Mouse (Mus musculus): ENCODE data around the gene Rab34. TPM values are rescaled to one million over a fixed set of nuclear protein-coding genes. Genes with fewer than 3 reads are reported as not detected.

The Rab34 gene
- 10 to 100 TPM; 20.5 to 28.0 TPM for total RNA-seq (2021)

DNA sequence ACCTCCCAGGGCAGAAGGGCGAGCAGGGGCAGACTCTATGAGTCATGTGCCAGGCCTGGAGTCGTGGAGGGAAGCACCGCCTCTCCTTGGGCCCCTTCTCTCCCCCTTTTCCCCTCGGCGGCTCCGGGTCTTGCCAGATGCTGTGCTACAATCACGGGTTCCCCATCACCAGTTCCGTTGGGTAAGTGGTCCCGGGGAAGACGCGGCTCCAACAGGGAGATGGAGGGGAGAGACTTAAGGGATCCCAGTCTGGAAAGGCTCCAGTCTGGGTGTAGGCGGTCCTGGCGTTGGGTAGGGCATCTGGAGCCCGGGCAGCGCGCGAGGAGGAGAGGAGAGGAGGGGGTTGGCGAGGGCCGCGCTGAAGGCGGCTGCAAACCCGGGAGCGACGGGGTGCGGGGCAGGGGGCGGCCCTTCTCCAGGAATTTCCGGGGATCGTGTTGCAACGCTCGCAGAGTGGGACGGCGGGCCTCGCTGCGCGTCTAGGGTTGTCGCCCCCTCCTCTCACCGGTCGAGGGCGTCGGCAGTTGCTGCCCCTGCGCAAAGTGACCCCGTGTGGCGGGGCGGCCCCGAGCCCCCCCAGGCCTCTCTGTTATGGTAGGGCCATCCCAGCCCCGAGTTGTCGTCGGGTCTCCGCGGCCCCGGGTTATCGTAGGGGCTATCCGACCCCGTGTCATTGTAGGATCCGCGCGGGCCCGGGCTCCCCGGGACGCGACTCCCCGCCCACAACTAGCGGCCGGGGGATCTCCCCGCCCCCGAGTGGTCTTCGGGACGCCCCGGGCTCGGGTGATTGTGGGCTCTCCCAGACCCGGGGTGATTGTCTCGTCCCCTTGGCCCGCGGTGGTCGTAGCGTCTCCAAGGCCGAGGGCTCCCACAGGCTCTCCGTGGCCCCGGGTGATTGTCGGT lies at the start of gene Rab34:
TSS of gene Rab34 (plus strand) at position 100 of the 903 bp plus-strand sequence.
- peak; percentile 68 to 73 for DNase-seq (ENCODE audit: low spot score in 2 of 2)
- intact Hi-C loops (cut with DNase I) = loop anchor here (10.0 kb wide), 1 partner anchor 364 kb away; no protein-coding TSS in a partner anchor

DNA sequence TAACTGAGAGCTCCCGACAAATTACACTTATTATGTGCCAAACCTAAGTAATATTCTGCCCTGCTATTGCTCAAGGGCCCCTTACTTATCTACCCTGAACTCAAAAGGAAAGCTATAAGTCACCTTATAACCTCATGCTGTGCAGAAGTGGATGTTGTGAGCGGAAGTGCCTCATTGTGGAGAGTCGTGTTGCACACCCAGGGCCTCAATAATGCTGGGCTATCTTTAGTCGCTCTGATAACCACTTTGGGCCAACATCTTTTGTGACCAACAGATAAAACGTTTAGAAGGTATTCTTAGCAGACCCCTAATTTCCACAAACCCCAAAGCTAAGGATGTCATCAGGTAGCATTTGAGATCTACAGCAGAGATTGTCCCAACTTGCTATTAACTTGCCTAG lies 47.6 kb upstream of the Rab34 start:
- intact Hi-C loops (cut with DNase I) = no loop called here
- DNase-seq (ENCODE audit: low spot score in 2 of 2) = no peak

DNA sequence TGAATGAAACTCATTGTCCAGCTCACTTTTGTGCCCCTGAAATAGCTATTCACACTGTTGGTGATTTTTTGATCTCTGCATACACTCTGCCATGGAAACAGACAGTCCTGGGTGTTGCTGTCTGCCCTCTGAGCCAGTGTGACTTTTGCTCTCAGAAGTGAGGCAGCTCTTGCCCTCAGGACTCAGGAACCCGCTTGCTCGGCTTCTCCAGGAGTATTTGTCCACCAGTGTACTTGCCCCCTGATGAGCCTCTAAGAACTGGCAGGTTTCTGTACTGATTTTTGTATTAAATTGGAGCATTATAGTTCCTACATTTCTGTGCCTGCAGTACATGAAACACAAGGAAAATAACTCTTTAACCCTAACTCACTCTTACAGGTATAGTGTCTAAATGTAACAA lies 44.7 kb upstream of the Rab34 start:
- intact Hi-C loops (cut with DNase I) = no loop called here
- no peak for DNase-seq (ENCODE audit: low spot score in 2 of 2)

DNA sequence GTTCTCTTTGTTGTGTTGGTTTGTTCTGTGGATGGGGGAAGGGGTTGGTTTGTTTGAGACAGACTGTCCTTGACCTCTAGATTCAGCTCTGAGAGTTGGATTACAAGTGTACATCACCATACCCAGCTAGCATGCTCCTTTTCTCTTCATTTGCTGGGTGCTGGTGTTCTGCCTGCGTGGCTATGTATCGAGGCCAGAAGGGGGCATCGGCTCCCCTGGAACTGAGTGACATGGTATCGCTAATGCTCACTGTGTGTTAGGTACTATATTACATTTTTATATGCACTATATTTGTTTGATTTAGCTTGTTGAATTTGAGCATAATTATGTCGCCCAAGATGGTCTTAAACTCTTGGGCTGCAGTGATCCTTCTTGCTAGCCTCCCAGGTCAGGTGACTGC lies 42.1 kb upstream of the Rab34 start:
- no peak for DNase-seq (ENCODE audit: low spot score in 2 of 2)
- intact Hi-C loops (cut with DNase I) = no loop called here

DNA sequence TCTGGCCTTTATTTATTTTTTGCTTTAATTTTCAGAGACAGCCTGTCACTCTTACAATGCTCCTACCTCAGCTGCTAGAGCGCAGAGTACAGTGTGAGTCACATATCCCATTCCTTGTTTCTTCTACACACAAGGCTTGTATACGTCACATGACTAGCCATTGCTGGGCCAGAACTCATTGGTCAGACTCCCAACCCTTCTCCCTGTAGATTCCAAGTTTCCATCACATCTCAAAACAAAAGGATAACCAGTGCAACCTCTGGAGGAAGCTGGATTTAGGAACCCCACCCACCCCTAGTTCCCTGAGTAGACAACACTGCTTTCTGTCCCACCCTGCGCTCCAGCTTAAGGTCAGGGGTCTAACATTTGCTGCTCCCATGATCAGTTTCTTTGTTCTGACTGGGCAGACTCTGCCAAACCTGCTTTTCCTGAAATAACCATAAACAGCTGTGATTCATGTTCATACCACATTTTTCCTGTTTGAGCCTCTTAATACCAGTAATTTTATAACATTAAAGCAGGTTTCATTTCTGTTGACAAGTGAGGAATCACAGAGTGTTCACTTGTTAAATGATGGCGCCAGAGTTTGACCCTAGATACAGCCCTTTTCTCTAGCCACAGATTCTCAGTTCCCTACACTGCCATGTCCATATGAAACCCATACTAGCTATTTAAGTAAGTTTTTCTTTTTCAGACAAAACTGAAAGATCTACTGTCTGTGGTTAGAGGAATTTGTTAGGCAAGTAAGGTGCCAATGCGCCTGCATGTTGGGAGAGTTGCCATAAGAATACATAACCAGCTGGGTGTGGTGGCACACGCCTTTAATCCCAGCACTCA lies 41.3 kb upstream of the Rab34 start:
- intact Hi-C loops (cut with DNase I) = no loop called here
- no peak for DNase-seq (ENCODE audit: low spot score in 2 of 2)

DNA sequence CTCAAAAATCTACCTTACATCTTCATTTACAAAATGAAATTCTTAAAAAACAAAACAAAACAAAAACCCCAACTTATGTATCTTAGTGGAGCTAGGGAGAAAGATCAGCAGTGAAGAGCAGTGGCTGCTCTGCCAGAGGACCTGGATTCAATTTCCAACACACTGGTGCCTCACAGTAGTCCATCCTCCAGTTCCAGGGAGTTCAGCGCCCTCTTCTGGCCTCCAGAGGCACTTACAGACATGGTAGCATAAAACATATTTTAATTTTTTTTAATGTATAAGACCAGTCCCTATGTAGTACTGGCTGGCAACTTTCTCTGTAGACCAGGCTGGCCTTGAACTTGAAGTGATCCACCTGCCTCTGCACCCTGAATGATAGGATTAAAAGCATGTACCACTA lies 37.1 kb upstream of the Rab34 start:
- intact Hi-C loops (cut with DNase I) = loop anchor here (5.0 kb wide), 1 partner anchor 54 kb away; no protein-coding TSS in a partner anchor

DNA sequence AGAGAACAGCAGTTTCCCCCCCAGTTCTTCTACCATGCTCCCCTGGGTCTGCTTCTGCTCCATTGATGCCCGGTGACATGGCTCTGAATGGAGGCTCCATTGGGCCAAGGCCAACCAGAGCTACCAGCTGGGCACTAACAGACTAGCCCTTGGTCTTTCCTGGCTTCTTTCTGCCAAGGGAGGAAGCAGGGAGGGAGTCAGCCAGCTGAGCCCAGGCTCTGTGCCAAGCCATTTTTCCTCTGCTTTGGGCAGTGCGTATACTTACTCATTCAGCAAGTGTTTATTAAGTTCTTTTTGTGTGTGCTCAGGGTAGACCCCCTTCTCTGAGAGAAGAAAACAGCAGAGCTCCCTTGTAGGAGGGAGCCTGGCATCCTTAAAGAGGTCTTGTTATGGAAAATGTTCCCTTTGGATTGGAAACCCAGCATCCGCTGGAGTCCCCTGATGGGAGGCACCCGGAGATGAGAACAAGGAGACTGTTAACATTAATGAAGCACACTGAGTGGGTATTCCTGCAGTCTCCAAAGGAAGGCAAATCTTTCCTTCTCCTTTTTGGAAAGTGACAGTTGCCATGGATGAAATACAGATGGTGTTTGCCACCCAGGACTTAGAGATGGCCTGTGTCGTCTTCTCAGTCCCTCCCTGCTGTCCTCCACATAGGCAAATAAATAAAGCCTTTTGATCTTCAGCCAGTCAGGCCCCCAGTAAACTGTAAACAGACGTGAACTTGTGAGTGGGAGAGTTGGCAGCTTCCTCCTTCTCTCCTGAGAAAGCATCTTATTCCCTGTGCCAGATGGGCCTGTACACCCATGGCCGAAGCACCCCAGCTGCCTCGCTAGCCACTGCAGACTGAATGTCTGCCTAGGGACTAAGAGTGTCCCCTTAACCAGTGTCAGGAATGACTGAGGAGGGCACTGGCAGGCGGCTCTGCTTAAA lies 35.7 kb upstream of the Rab34 start:
- peak; percentile 64 to 68 for DNase-seq (ENCODE audit: low spot score in 2 of 2)
- intact Hi-C loops (cut with DNase I) = loop anchor here (5.0 kb wide), 1 partner anchor 55 kb away; no protein-coding TSS in a partner anchor

More for the DNA sequence above, 37.1 kb upstream of the Rab34 start:
- no peak for DNase-seq (ENCODE audit: low spot score in 2 of 2)

DNA sequence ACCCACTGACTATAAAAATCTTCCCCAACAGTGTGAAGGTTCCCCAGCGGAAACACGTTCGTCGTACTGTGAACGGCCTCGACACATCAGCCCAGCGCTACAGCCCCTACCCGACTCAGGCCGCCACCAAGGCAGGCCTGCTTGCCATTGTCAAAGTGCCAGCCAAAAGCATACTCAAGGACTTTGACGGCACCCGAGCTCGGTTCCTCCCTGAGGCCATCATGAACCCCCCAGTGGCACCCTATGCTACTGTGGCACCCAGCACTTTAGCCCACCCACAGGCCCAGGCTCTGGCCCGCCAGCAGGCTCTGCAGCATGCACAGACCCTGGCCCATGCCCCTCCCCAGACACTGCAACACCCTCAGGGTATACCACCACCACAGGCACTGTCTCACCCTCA lies 34.5 kb upstream of the Rab34 start:
- intact Hi-C loops (cut with DNase I) = loop anchor here (5.0 kb wide), 1 partner anchor 56 kb away; no protein-coding TSS in a partner anchor
- no peak for DNase-seq (ENCODE audit: low spot score in 2 of 2)

DNA sequence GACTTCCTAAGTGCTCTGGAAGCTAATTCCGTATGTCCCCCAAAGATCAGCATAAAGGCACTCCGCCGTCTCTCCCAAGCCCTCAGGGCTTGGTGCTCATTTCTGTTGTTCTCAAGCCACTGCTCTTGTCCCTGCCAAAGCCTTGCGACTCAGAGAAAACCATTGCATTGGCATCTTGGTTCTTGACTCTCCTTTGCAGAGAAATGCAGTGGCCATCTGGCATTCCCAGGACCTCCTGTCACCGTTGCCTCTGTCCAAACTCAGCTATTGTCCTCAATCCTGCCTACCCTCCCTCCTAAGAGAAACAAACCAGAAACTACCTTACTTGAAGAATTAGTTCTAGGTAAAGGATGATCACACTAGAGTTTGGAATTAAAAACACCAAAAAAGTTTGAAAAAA lies 32.6 kb upstream of the Rab34 start:
- no peak for DNase-seq (ENCODE audit: low spot score in 2 of 2)
- intact Hi-C loops (cut with DNase I) = loop anchor here (5.0 kb wide), 1 partner anchor 93 kb away; no protein-coding TSS in a partner anchor

DNA sequence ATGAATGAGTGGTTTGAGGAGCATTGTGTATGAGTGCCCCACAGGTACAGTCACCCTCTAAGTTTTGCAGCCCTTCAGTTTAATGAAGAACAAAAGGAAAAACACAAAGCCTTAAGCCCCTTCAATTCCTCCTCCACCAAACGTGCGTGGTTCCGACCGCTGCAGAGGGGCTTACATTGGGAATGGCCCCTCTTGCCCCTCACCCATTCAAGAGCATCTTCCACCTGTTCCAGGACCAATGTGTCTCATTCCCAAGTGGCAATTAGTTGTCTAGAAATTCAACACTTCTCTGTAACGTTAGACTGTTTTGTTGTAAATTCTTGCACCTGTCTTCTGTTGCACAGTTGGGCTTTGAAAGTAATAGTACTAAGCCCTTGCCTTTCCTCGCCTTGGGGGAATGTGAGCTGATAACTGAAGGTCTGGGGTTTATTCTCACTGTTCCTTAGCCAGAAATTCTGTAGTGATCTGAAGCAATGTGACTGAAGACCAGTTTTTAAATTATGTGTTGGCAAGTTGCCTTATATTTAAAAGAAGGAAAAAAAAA lies 32.0 kb upstream of the Rab34 start:
- intact Hi-C loops (cut with DNase I) = loop anchor here (5.0 kb wide), 1 partner anchor 94 kb away; no protein-coding TSS in a partner anchor
- no peak for DNase-seq (ENCODE audit: low spot score in 2 of 2)

DNA sequence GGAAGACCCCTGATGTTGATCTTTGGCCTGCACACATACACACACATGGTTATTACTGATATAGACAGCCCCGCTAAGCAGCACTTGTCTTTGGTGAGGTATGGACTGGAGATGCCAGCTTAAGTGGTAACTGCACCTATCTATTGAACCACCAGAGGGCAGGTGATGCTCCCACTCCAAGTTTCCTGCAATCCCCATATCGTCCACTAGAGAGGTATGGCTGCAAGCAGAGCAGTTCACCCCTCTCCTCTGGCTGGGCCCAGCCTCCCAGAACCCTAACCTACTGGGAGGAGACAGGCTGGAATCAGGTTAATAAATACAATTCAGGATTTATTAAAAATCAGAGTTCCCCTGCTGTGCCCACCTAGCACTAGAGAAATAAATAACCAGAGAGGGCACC lies 29.1 kb upstream of the Rab34 start:
- intact Hi-C loops (cut with DNase I) = loop anchor here (5.0 kb wide), 1 partner anchor 97 kb away; no protein-coding TSS in a partner anchor
- peak in 1 of 2 experiments; percentile 65 for DNase-seq (ENCODE audit: low spot score in 2 of 2)

DNA sequence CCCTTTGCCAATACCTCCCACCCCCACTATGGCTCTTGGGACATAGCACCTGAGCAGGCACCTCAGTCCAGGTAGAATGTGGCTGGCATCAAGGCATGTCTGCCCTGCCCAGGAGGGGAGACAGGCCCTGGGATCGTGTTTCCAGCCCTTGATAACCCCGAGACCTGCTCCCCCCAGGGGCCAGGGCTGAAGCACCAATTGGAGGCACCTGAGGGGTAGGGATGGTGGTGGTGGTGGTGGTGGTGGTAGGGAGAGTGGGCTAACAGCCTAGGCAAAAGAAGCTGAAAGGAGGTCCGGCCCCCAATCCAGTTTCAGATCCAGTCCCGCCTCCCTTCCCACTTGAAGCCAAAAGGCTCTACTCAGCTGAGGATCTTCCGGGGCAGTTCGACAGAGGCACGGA lies 28.7 kb upstream of the Rab34 start:
- intact Hi-C loops (cut with DNase I) = loop anchor here (5.0 kb wide), 1 partner anchor 97 kb away; no protein-coding TSS in a partner anchor

DNA sequence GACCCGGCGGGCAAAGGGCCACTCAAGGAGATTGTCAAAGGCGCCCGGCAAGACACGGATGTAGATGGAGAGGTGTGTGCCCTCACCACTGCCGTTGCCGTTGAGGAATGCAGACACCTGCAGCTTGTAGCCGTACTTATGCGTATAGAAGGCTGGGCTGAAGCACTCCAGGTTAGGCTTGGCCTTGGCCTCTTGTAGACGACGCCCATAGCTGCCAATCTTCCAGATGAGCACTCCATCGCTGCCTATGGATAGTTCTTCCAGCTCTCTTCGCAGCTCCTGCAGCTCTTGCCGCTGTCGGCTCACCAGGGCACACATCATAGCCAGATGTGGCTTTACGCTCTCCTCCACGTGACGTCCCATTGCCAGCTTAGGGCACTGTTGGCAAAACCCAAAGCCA lies 28.1 kb upstream of the Rab34 start:
- intact Hi-C loops (cut with DNase I) = no loop called here
- DNase-seq (ENCODE audit: low spot score in 2 of 2) = no peak

More for the DNA sequence above, 28.7 kb upstream of the Rab34 start:
- DNase-seq (ENCODE audit: low spot score in 2 of 2) = no peak

DNA sequence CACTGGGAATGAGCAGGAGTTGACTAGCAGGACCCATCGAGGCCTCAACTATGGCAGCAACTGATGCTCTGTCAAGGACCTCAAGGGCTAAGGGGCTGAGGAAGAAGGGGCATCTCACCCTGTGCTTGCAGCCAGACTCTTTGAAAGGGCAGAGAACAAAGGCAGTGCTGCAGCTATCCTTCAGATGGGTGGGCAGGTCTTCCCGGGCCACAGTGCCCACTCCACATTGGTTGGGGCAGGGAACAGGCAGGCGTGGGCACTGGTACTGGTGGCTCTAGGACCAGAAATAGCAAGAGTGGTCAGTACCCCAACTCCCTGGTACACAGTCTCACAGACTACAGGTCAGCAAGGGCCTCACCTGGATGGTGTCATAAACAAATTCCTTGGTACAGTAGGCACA lies 27.6 kb upstream of the Rab34 start:
- intact Hi-C loops (cut with DNase I) = no loop called here
- no peak for DNase-seq (ENCODE audit: low spot score in 2 of 2)

DNA sequence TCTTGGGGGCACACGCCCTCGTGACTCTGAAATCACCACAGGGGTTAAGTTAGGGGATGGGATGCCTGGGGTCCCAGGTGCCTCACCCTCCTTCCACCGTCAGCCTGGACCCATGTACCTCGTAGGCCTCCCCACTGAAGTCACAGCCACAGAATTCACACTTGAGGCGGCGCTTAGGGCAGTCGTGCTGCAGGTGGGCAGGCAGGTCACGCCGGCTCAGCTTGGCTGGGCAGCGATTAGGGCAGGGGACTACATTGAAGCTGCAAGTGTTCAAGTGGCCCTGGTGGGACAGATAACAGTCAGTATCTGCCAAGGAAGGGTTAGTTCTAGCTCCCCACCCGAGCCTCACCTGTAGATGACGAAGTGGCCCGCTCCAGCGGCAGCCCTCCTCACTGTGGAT lies 27.1 kb upstream of the Rab34 start:
- no peak for DNase-seq (ENCODE audit: low spot score in 2 of 2)
- intact Hi-C loops (cut with DNase I) = no loop called here

DNA sequence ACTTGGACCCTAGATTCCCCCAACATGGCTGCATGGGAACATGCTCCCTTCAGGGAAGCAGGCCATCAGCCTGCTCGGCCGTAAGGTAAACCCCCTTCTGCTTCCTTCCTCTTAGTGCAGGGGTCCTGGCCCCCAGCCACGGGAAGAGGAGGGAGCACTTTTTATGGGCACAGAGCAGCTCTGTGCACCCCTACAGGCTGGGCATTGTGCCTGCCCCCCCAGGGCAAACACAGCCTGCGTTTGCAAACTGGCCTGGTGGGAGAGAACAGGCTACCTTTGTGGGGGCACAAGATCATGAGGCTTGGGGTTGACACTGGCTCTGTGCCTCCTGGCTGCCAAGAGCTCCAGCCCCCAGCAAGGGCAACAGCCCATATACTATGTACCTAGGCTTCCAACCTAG lies 26.3 kb upstream of the Rab34 start:
- no peak for DNase-seq (ENCODE audit: low spot score in 2 of 2)
- intact Hi-C loops (cut with DNase I) = no loop called here

DNA sequence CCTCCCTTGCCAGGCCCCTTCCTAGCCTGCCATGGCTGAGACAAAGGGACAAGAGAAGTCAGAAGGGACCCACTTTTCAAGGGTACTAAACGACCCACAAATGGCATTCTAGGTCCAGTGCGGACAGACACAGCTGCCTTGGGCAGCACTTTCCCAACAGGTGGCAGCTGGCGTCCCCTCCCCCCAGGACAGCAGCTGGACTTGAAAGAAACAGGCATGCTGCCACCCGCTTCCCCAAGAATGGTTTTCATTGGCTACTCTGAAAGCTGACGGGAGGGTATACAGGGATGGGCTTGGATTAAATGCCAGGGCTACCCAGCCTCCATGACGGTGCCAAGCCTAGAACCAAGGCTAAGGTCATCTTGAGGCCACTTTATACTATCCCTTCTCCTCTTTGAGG lies 25.7 kb upstream of the Rab34 start:
- intact Hi-C loops (cut with DNase I) = no loop called here
- DNase-seq (ENCODE audit: low spot score in 2 of 2) = no peak

DNA sequence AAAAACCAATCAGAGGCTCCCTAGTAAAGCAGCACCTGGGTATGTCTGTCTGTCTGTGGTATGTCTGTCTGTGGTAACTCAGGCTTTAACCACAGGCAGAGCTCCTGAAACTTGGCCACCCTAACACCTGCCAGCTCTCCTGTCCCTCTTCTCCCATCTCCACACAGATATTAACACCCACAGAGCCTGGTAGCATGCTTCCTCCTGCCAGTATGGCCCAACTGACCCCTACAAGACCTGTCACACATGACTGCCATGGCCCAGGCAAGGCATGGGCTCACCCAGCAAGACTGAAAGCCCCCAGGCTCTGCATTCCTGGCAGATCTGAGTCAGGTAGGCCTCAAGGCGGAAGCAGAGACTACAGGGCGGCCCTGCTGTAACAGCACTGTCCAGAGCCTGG lies 25.2 kb upstream of the Rab34 start:
- intact Hi-C loops (cut with DNase I) = no loop called here
- DNase-seq (ENCODE audit: low spot score in 2 of 2) = no peak

All from left cerebral cortex, postnatal 36 days (tissue).